Mouse (Mus musculus) spleen, postnatal 4 days (tissue): Measurements from ENCODE around the gene Tk1.

Experiments
- DNase-seq, 2 experiments: peaks; one replicate each; pipeline ENCODE4 v3.0.0; 2022; ENCODE audit warnings: low spot score in 2 of 2

Gene Tk1

GRCm38 (mm10) chr11:117772352-117772751 lies 53.5 kb downstream of the Tk1 start:
- DNase-seq, result no peak

DNA sequence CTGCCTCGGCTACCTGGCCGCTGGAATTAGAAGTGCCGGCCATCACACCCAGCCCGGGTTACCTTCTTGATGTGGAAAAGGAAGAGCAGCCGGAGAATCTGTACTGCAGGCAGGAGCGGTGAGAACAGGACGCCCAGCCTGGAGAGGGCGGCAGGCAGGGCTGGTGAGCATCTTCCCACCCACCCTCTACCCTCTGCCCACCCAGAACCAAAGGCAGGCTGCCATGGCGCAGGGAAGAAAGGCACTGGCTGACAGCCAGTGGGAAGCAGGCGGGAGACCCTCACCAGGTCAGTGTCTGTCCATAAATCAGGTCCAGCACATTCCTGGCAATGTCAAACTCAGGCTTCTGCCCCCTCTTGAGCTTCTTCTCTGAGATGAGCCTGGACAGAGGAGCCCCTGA lies 55.5 kb downstream of the Tk1 start:
- DNase-seq, result no peak

DNA sequence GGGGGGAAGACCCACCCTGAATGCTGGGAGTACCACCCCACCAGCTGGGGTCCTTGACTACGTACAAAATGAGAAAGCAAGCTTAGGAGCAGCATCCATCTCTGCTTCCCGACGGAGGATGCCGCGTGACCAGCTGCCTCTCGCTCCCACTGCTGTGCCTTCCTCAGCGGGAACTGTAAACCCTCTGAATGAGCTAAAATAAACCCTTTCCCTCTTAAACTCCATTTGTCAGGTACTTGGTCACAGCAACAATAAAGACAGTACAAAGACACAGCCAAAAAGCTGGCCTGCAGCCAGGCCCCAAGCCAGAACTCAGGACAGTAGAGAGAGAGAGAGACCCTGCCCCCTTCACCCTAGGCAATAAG lies 56.2 kb downstream of the Tk1 start:
- DNase-seq, result no peak

DNA sequence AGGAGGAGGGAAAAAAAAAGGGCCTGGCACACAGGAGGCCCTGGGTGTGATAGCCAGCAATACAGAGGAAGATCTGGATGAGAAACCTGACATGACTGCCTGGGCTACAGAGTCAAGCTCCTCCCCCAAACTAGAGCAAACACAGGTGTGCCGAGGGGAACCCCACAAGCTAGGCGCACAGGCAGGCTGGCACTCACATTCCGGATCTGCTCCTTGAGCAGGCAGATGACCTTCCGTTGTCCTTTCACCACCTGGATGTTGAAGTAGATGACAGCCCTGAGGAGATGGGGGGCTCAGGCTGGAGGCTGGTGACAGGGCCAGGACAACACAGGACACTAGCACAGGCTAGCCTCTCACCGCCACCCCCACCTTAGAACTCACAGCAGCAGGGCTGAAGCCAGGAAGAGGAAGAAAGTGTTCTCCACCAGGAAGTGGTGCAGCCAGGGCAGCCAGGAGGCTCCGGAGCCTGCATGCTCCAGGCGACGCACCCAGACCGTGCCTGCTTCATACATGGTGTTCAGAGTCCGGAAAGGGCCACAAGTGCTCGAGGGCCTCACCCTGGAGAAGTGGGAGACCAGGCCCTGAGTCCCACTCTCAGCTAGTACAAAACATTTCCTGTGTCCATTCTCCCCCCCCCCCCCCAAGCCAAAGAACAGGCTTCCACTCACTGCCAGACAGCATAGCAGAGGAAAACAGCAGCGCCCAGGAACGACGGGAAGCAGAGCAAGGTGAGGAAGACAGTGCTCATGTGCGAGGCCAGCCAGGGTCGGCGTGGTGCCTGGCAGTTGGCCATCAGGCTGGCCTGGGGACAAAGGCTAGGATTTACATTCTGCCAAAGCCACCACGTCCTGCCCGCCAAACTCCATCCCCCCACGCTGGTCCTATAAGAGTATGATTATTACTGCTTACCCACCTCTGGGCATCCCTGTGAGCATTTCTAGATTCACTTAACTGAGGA lies 56.9 kb downstream of the Tk1 start:
- DNase-seq, result no peak

DNA sequence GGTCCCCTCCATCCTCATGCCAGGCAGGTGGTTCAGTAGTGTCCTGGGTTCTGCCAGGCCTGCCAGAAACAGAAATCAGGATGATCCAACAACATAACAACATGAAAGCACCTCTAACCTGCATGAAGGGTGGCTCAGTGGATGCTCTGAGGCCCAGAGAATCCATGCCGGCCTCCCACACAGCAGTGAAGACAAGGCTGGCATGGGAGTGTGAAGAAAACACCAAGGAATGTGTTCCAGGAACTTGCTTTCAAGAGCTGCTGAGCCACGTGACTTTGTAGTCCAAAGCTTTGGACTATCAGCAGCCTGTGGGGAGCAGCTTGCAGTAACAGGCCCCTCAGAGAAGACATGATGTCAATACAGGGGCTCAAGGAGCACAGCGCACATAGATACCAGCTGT lies 59.6 kb downstream of the Tk1 start:
- no peak for DNase-seq
